Mouse (Mus musculus): ENCODE data around the gene Adra2a.

DNA sequence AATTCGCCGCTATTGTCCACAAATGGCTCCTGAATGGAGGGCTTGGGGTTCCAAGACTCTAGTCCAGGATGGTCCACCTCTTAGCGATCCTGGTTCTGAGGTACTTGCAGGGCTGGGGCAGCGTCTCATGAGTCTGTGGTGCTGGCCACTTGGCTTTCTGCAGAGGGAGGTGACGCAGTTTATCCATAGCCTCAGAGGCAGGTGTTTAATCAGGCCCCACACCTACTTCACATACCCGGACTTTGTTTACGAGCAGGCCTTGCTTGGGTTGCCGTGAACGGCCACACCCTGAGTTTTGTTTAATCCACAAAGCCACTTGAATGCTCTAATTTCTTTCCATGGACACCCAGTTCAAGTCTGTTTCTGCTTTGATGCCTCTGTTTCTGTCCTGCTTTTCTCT lies 37.4 kb downstream of the Adra2a start:
- no peak for TF ChIP-seq CTCF (IDR thresholded peaks at IDR 0.05; ENCODE audit: low read depth, low read length)
- TF ChIP-seq POLR2A (IDR thresholded peaks at IDR 0.05; ENCODE audit: borderline replicate concordance, low read depth, low read length) = no peak
